Mouse (Mus musculus): ENCODE data around the gene Anks1b. TPM values are rescaled to one million over a fixed set of nuclear protein-coding genes. Genes with fewer than 3 reads are reported as not detected.

Anks1b gene
- polyA plus RNA-seq, 1 experiment from 2014 or later, result 1.9 TPM

- Histone ChIP-seq H3K27ac (ENCODE audit: low read depth, low read length) (no peak overlapping the region), H3K9ac (ENCODE audit: low read depth, low read length) (no peak overlapping the region), H3K4me1 (replicated peaks; ENCODE audit: control insufficient read depth, insufficient read depth, low read length) (no peaks in the 10 kb centered on the region), H3K27me3 (replicated peaks; ENCODE audit: control insufficient read depth, insufficient read depth, low read length) (no peaks in the 10 kb centered on the region), H3K4me2 (replicated peaks; ENCODE audit: low read depth) (no peak overlapping the region), H3K9me3 (ENCODE audit: control insufficient read depth) (no peaks in the 10 kb centered on the region), H3K4me3 (ENCODE audit: low read depth, low read length) (no peak overlapping the region), H3K36me3 (ENCODE audit: control insufficient read depth, insufficient read depth) (no peaks in the 10 kb centered on the region)
- ATAC-seq, result no peak
- 73% methylated on average over 11 of the region's 11 CpGs for WGBS
- TF ChIP-seq CTCF (IDR thresholded peaks at IDR 0.05; ENCODE audit: low read depth), result no peak
Measured at GRCm38 (mm10) chr10:90708822-90709601, 835.7 kb downstream of the Anks1b start.

- Histone ChIP-seq H3K36me3 (ENCODE audit: control insufficient read depth, insufficient read depth) (no peaks in the 10 kb centered on the region), H3K4me3 (ENCODE audit: low read depth, low read length) (no peak overlapping the region), H3K9ac (ENCODE audit: low read depth, low read length) (no peak overlapping the region), H3K4me1 (replicated peaks; ENCODE audit: control insufficient read depth, insufficient read depth, low read length) (no peaks in the 10 kb centered on the region), H3K9me3 (ENCODE audit: control insufficient read depth) (no peaks in the 10 kb centered on the region), H3K4me2 (replicated peaks; ENCODE audit: low read depth) (no peak overlapping the region), H3K27me3 (replicated peaks; ENCODE audit: control insufficient read depth, insufficient read depth, low read length) (no peaks in the 10 kb centered on the region), H3K27ac (ENCODE audit: low read depth, low read length) (no peak overlapping the region)
- no peak for ATAC-seq
- 37% methylated on average over 5 of the region's 5 CpGs for WGBS
- no peak for TF ChIP-seq CTCF (IDR thresholded peaks at IDR 0.05; ENCODE audit: low read depth)
Measured at GRCm38 (mm10) chr10:90709602-90709931, 836.3 kb downstream of the Anks1b start.

GRCm38 (mm10) chr10:90717961-90718360, 844.7 kb downstream of the Anks1b start:
- 58% methylated on average over 11 of the region's 11 CpGs for WGBS
- no peak for ATAC-seq
- H3K4me2 ChIP-seq (replicated peaks; ENCODE audit: low read depth), result no peak overlapping the region
- no peaks in the 10 kb centered on the region for H3K9me3 ChIP-seq (ENCODE audit: control insufficient read depth)
- H3K27ac ChIP-seq (ENCODE audit: low read depth, low read length), result no peak overlapping the region
- no peaks in the 10 kb centered on the region for H3K27me3 ChIP-seq (replicated peaks; ENCODE audit: control insufficient read depth, insufficient read depth, low read length)
- no peaks in the 10 kb centered on the region for H3K36me3 ChIP-seq (ENCODE audit: control insufficient read depth, insufficient read depth)
- no peak for TF ChIP-seq CTCF (IDR thresholded peaks at IDR 0.05; ENCODE audit: low read depth)
- no peak overlapping the region for H3K9ac ChIP-seq (ENCODE audit: low read depth, low read length)
- H3K4me3 ChIP-seq (ENCODE audit: low read depth, low read length), result no peak overlapping the region
- no peaks in the 10 kb centered on the region for H3K4me1 ChIP-seq (replicated peaks; ENCODE audit: control insufficient read depth, insufficient read depth, low read length)

- Histone ChIP-seq H3K4me3 (ENCODE audit: low read depth, low read length) (no peak overlapping the region), H3K27me3 (replicated peaks; ENCODE audit: control insufficient read depth, insufficient read depth, low read length) (no peaks in the 10 kb centered on the region), H3K4me1 (replicated peaks; ENCODE audit: control insufficient read depth, insufficient read depth, low read length) (no peaks in the 10 kb centered on the region), H3K9me3 (ENCODE audit: control insufficient read depth) (no peaks in the 10 kb centered on the region), H3K4me2 (replicated peaks; ENCODE audit: low read depth) (no peak overlapping the region), H3K9ac (ENCODE audit: low read depth, low read length) (no peak overlapping the region), H3K27ac (ENCODE audit: low read depth, low read length) (no peak overlapping the region), H3K36me3 (ENCODE audit: control insufficient read depth, insufficient read depth) (no peaks in the 10 kb centered on the region)
- WGBS, result 81% methylated on average over 9 of the region's 9 CpGs
- no peak for TF ChIP-seq CTCF (IDR thresholded peaks at IDR 0.05; ENCODE audit: low read depth)
- ATAC-seq, result no peak
Measured at GRCm38 (mm10) chr10:90718684-90719083, 845.4 kb downstream of the Anks1b start.

- Histone ChIP-seq H3K36me3 (ENCODE audit: control insufficient read depth, insufficient read depth) (no peaks in the 10 kb centered on the region), H3K4me3 (ENCODE audit: low read depth, low read length) (no peak overlapping the region), H3K27ac (ENCODE audit: low read depth, low read length) (no peak overlapping the region), H3K4me2 (replicated peaks; ENCODE audit: low read depth) (no peak overlapping the region), H3K27me3 (replicated peaks; ENCODE audit: control insufficient read depth, insufficient read depth, low read length) (no peaks in the 10 kb centered on the region), H3K4me1 (replicated peaks; ENCODE audit: control insufficient read depth, insufficient read depth, low read length) (no peaks in the 10 kb centered on the region), H3K9ac (ENCODE audit: low read depth, low read length) (no peak overlapping the region), H3K9me3 (ENCODE audit: control insufficient read depth) (no peaks in the 10 kb centered on the region)
- WGBS, result 40% methylated on average over 4 of the region's 4 CpGs
- no peak for TF ChIP-seq CTCF (IDR thresholded peaks at IDR 0.05; ENCODE audit: low read depth)
- ATAC-seq, result no peak
Measured at GRCm38 (mm10) chr10:90719996-90720395, 846.7 kb downstream of the Anks1b start.

- Histone ChIP-seq H3K4me1 (replicated peaks; ENCODE audit: control insufficient read depth, insufficient read depth, low read length) (no peaks in the 10 kb centered on the region), H3K9me3 (ENCODE audit: control insufficient read depth) (no peaks in the 10 kb centered on the region), H3K9ac (ENCODE audit: low read depth, low read length) (no peak overlapping the region), H3K4me2 (replicated peaks; ENCODE audit: low read depth) (no peak overlapping the region), H3K4me3 (ENCODE audit: low read depth, low read length) (no peak overlapping the region), H3K27me3 (replicated peaks; ENCODE audit: control insufficient read depth, insufficient read depth, low read length) (no peaks in the 10 kb centered on the region), H3K36me3 (ENCODE audit: control insufficient read depth, insufficient read depth) (no peaks in the 10 kb centered on the region), H3K27ac (ENCODE audit: low read depth, low read length) (no peak overlapping the region)
- ATAC-seq, result no peak
- WGBS, result 60% methylated on average over 5 of the region's 5 CpGs
- TF ChIP-seq CTCF (IDR thresholded peaks at IDR 0.05; ENCODE audit: low read depth), result no peak
Measured at GRCm38 (mm10) chr10:90723071-90723494, 849.8 kb downstream of the Anks1b start.

Data from intestine, postnatal 0 days (tissue).